Mouse (Mus musculus) forebrain, embryonic 11.5 days (tissue): ENCODE measurements at regions not wholly inside any gene's neighbourhood (a gene's known extent, or its start where the extent isn't known, plus 50 kb on each side); places are given as distances from the start of the nearest gene placed in this dataset.

Experiments
- ATAC-seq: fragments of 200-750 bp; cut with Nextera tagmentation; replicated peaks from 2 replicates; pipeline ENCODE4 v1.8.0; 2017; ENCODE audit warnings: moderate TSS enrichment; ENCODE audit not compliant: low FRiP score
- DNase-seq: peaks from one replicate; pipeline ENCODE4 v3.0.0-alpha.2; 2017; ENCODE audit warnings: low spot score
- H3K27ac ChIP-seq: fragments of 300-500 bp; sonication (generic); 2 replicates; pipeline ENCODE4 v1.5.1; 2014; ENCODE audit warnings: low read depth, low read length
- H3K27me3 ChIP-seq: fragments of 300-500 bp; sonication (generic); 2 replicates; pipeline ENCODE4 v1.6.1; 2014; ENCODE audit warnings: mild to moderate bottlenecking, low read length, mixed read lengths; ENCODE audit not compliant: control insufficient read depth, insufficient read depth
- H3K36me3 ChIP-seq: fragments of 300-500 bp; sonication (generic); 2 replicates; pipeline ENCODE4 v1.6.1; 2014; ENCODE audit warnings: mild to moderate bottlenecking, low read length, moderate library complexity, mixed read lengths; ENCODE audit not compliant: control insufficient read depth, insufficient read depth
- H3K4me1 ChIP-seq: fragments of 300-500 bp; sonication (generic); replicated peaks from 2 replicates; pipeline ENCODE4 v1.6.1; 2014; ENCODE audit warnings: low read length, mixed read lengths; ENCODE audit not compliant: control insufficient read depth, insufficient read depth
- H3K4me2 ChIP-seq: fragments of 300-500 bp; sonication (generic); 2 replicates; pipeline ENCODE4 v1.6.1; 2014; ENCODE audit warnings: low read depth, mild to moderate bottlenecking, low read length, moderate library complexity, mixed read lengths; ENCODE audit not compliant: severe bottlenecking
- H3K4me3 ChIP-seq: fragments of 300-500 bp; sonication (generic); 2 replicates; pipeline ENCODE4 v1.5.1; 2014; ENCODE audit warnings: low read depth, low read length
- H3K9ac ChIP-seq: fragments of 300-500 bp; sonication (generic); 2 replicates; pipeline ENCODE4 v1.6.1; 2014; ENCODE audit warnings: low read length
- H3K9me3 ChIP-seq: fragments of 300-500 bp; sonication (generic); 2 replicates; pipeline ENCODE4 v1.6.1; 2016; ENCODE audit warnings: low read length, mixed read lengths; ENCODE audit not compliant: control insufficient read depth
- WGBS: fragments of 180-500 bp; shearing (Covaris S2); extraction: QIAGEN DNeasy Blood & Tissue Kit; methylation state at CpG from one replicate; pipeline ENCODE4 v1.1.7; 2014; 5-methylcytosine and 5-hydroxymethylcytosine counted together

DNA sequence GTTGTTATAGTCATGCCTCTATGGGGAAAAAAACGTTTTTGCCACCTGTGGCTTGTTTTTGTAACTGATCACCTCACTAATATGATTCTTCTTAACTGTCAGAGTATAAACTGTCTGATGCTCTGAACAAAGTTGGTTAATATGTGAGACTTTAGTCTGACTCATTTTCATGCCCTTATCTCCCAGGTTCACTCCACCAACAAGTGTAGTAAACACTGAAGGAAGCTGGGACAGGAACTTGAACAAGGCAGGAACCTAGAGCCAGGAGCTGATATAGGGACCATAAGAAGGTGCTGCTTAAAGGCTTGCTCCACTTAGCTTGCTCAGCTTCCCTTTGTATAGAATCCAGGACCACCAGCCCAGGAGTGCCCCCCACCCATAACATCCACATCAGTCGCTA is 124.0 kb upstream of the Itga4 start:
- WGBS = 80% methylated on average over 2 of the region's 2 CpGs

DNA sequence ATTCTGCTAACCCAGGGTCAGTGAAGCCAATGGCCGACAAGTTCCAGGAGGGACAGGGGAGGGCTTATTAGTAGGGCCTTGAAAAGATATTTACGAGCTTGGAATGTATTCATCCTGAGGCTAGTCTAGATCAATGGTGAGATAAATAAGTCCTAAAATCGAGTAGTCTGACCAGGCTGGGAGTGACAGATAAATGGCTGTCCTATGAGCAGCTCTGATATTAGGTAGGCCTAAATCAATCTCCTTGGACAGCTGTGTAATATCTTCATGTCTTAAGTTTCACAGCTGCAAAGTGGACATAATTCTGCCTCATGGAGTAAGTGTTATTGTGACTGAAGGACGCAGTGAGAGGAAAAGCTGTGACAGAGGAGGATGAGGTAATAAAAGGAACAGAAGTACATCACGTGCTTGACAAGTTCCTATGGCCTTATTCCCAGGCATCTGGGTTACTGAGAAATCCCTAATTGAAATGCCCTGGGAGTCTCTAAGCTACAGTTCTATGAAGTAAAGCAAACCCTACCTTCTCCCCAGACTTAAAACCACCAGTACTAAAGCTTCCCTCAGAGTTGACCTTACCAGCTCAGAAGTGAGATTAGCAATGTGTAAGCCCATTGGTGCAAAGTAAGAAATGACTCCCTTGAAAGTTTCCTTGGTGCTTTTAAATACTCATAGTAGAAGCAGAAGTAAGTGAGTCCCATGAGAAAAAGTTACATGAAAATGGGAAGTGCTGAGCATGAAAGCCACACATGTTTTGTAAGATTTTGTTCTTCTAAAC is 123.3 kb upstream of the Itga4 start:
- H3K4me1 ChIP-seq = no peaks in the 10 kb centered on the region
- H3K9me3 ChIP-seq = no peaks in the 10 kb centered on the region
- no peaks in the 10 kb centered on the region for H3K27me3 ChIP-seq
- H3K9ac ChIP-seq = no peak overlapping the region
- no peaks in the 10 kb centered on the region for H3K36me3 ChIP-seq
- ATAC-seq = no peak
- H3K4me2 ChIP-seq = no peak overlapping the region
- no peak for DNase-seq
- 76% methylated on average over 5 of the region's 5 CpGs for WGBS
- H3K4me3 ChIP-seq = no peak overlapping the region
- no peak overlapping the region for H3K27ac ChIP-seq

More for the DNA sequence above, 124.0 kb upstream of the Itga4 start:
- ATAC-seq = no peak
- Histone ChIP-seq H3K4me1 (no peaks in the 10 kb centered on the region), H3K9ac (no peak overlapping the region), H3K4me2 (no peak overlapping the region), H3K4me3 (no peak overlapping the region), H3K27me3 (no peaks in the 10 kb centered on the region), H3K27ac (no peak overlapping the region), H3K36me3 (no peaks in the 10 kb centered on the region), H3K9me3 (no peaks in the 10 kb centered on the region)
- DNase-seq = no peak

DNA sequence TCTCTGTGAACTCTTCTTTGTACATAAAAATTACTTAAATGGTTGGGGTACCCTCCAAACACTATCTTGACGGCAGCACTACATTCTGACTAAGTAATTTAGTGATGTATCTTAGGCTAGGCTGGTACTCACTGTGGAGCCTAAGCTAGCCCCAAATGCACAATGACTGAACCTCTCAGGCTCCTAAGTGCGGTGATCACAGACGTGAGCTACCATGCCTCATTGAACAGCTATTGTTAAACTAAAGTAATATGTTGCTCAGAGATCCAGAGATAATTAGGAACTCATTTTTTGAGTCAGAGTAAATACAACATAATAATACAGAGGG is 122.7 kb upstream of the Itga4 start:
- 53% methylated on average over 3 of the region's 3 CpGs for WGBS
- DNase-seq = no peak

DNA sequence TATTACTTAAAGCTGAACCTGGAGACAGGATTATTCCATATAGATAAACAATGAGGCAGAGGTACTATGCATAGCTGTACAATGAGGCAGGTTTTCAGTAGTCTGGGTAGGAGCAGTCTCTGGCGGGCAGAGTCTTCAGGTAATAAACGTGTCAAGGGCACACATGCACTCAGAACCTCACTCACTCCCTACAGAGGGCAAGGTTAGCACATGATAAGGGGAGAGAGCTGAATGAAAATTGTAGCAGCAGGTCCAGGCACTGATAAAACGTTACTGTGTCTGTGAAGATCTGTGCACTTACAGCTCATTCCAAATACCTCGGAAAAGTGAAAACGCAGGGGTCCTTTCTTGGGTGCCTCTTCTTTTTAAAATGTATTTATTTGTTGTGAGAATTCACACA is 120.9 kb upstream of the Itga4 start:
- Histone ChIP-seq H3K27me3 (no peaks in the 10 kb centered on the region), H3K4me1 (no peaks in the 10 kb centered on the region), H3K4me3 (no peak overlapping the region), H3K27ac (no peak overlapping the region), H3K9ac (no peak overlapping the region), H3K36me3 (no peaks in the 10 kb centered on the region), H3K4me2 (no peak overlapping the region), H3K9me3 (no peaks in the 10 kb centered on the region)
- 88% methylated on average over 5 of the region's 5 CpGs for WGBS
- ATAC-seq = no peak
- no peak for DNase-seq

More for the DNA sequence above, 122.7 kb upstream of the Itga4 start:
- H3K9ac ChIP-seq = no peak overlapping the region
- H3K4me1 ChIP-seq = no peaks in the 10 kb centered on the region
- H3K4me2 ChIP-seq = no peak overlapping the region
- no peaks in the 10 kb centered on the region for H3K36me3 ChIP-seq
- no peak overlapping the region for H3K27ac ChIP-seq
- H3K4me3 ChIP-seq = no peak overlapping the region
- H3K9me3 ChIP-seq = no peaks in the 10 kb centered on the region
- ATAC-seq = no peak
- H3K27me3 ChIP-seq = no peaks in the 10 kb centered on the region

DNA sequence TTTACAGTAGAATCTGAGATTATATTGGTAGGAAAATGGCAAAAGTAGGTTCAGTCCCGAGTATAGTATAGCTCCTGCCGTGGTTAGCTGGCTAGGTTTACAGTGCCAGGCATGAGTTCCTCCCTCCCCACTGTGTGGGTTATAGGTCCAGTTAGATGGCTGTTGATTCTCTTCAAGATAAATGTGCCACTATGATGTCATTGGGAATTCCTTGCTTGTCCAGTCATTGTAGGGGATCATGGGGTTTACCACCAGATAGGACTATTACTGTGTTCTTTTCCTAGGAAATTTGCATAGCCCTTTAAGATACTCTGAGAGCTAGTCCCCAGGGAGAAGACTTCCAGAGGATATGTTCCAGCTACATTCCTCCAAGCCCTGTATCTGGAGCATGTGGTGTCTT is 119.2 kb upstream of the Itga4 start:
- Histone ChIP-seq H3K4me3 (no peak overlapping the region), H3K4me1 (0 out of 2 replicates have a peak, but pooled peaks cover 2% of the 10 kb centered on the region), H3K9me3 (no peaks in the 10 kb centered on the region), H3K27me3 (no peaks in the 10 kb centered on the region), H3K9ac (no peak overlapping the region), H3K4me2 (no peak overlapping the region), H3K27ac (no peak overlapping the region), H3K36me3 (no peaks in the 10 kb centered on the region)
- ATAC-seq (no peak), DNase-seq (no peak)
- 83% methylated on average over 2 of the region's 2 CpGs for WGBS

DNA sequence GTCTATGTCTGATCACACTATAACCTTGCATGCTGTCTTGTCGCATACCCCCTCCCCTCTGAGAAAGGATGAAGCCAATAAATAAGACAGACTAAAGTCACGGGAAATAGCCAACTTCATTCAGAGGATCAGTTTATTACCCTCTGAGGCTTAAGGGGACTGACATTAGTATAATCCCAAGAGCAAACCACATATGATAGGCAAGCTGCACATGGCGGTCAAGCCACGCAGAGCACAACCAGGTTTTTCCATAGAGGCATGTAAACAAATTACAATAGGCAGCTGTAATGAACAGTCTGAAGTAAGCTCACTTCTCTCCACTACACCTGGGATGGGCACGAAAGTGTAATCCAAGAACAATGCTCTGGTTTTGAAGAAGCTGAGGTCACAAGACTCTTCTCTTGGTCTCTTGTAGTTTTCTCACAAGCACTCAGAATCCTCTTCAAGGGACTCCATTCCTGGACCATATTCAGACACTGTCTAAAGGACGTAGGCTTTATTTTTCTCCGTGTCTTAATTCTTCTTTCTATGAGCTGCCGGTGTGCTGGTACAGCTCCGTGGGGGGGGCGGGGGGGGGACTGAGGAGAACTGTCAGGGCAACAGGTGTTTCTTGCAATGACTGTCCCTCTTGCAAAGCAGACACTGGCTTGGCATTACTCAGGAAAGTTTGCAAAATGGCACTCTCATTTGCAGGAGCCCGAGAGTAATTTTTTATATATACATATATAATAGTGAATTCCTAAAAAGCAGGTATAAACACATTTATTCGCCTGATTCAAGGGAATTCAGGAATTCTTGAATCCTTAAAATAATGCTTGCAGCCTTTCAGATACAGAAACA is 118.4 kb upstream of the Itga4 start:
- 88% methylated on average over 12 of the region's 12 CpGs for WGBS
- H3K9me3 ChIP-seq = no peaks in the 10 kb centered on the region
- DNase-seq (no peak), ATAC-seq (no peak)
- no peak overlapping the region for H3K4me3 ChIP-seq
- no peaks in the 10 kb centered on the region for H3K36me3 ChIP-seq
- no peaks in the 10 kb centered on the region for H3K27me3 ChIP-seq
- H3K9ac ChIP-seq = no peak overlapping the region
- no peak overlapping the region for H3K27ac ChIP-seq
- H3K4me1 ChIP-seq = 0 out of 2 replicates have a peak, but pooled peaks cover 2% of the 10 kb centered on the region
- no peak overlapping the region for H3K4me2 ChIP-seq

DNA sequence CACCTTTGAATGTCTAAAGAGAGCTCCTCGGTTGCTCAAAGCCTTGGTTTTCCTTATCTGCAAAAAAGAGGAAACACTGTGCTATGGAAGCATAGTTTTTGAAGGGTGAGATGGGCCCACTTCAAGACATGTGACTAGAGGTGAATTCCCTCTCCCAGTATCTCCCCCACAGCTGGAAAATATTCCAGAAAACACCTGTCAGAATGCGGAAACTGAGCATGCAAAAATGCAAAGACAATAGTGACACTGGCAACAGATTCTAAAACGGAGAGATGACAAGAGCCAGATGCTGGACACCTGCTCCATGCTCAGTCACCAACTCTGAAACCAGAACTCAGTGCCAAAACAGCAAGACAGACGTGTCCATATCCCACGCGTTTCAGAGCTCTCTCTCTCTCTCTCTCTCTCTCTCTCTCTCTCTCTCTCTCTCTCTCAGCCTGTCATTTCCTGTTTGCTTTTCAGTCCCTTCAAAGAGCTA is 117.5 kb upstream of the Itga4 start:
- WGBS = 72% methylated on average over 6 of the region's 6 CpGs
- no peak for DNase-seq
- no peak overlapping the region for H3K27ac ChIP-seq
- no peak overlapping the region for H3K9ac ChIP-seq
- ATAC-seq = no peak
- no peaks in the 10 kb centered on the region for H3K9me3 ChIP-seq
- no peaks in the 10 kb centered on the region for H3K27me3 ChIP-seq
- H3K4me2 ChIP-seq = no peak overlapping the region
- H3K4me3 ChIP-seq = no peak overlapping the region
- 0 out of 2 replicates have a peak, but pooled peaks cover 2% of the 10 kb centered on the region for H3K4me1 ChIP-seq
- no peaks in the 10 kb centered on the region for H3K36me3 ChIP-seq

DNA sequence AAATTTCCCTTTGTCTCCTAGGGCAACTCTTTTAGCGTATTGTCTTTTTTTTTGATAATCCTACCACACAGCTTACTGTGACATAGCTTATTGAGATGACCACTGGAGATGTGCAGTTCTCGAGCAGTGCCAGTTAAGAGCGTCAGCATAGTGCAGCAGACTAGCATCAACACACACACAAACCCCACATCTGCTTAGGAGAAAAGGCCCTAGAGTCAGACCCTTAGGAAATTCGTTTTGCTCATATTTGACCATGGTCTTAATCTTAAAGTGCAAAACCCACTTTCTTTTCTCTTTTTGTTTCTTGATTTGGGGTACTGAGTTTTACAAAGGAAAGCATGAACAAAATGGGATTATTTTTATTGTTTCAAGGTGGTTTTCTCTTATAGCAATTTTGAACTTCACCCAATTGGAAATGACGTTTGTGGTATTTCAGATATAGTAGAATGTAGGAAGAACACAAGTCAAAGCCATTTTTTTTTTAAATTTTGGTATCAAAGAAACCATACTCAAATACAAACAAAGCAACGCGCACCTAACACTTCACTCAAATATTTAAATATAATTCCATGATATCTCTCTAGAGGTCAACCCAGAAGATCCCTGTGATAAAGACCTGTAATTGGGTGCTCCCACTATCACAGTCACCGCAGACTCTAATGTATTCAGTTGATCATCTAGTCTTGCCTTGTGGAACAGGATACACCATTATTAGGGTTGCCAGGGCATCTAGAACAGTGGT is 116.7 kb upstream of the Itga4 start:
- Histone ChIP-seq H3K4me1 (0 out of 2 replicates have a peak, but pooled peaks cover 2% of the 10 kb centered on the region), H3K9me3 (no peaks in the 10 kb centered on the region), H3K27ac (no peak overlapping the region), H3K36me3 (no peaks in the 10 kb centered on the region), H3K9ac (no peak overlapping the region), H3K4me2 (no peak overlapping the region), H3K4me3 (no peak overlapping the region), H3K27me3 (no peaks in the 10 kb centered on the region)
- ATAC-seq (no peak), DNase-seq (no peak)
- WGBS = 88% methylated on average over 8 of the region's 8 CpGs
